In the genomic region with DNA sequence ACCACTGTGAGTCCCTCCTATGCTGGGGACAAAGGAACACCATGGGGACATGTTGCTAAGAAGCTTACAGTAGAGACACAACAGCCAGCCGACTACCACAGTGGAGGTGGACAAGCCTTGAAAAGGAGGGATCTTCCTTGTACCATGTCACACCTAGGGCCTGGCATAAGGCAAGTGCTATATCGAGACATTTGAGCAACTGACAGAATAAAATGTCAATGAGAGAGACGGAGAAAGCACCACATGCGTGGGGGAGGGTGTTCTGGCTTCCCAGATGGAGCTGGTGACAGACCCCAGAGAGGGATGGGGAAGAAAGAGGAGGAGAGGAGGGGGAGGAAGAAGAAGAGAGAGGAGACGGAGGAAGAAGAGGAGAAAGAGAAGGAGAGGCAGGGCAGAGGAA, we compare ENCODE assay signal across 21 mouse cellular contexts.
DNase-seq lines count a peak whose midpoint lies in the region; ATAC-seq and TF ChIP-seq lines count a peak whose summit lies in the region.
"Had no signal": no experiment of that assay in that cellular context is flagged by ENCODE, and none has a peak within 500 bp of the region (broad histone marks: within the 10 kb centered on the region; RNA-seq: fewer than 3 reads in every experiment).

No protein-coding gene starts in this region.

- no peaks in the 10 kb centered on the region for H3K9me3 ChIP-seq in forebrain, embryonic 13.5 days (replicated peaks)
- no peaks in the 10 kb centered on the region for H3K9me3 ChIP-seq in forebrain, embryonic 10.5 days
- H3K9me3 ChIP-seq in hindbrain, embryonic 15.5 days: no peaks in the 10 kb centered on the region
- no peaks in the 10 kb centered on the region for H3K9me3 ChIP-seq in hindbrain, postnatal 0 days (ENCODE audit: low read length)
- H3K9me3 ChIP-seq in midbrain, embryonic 13.5 days: no peaks in the 10 kb centered on the region
- H3K9me3 ChIP-seq in midbrain, embryonic 15.5 days: no peaks in the 10 kb centered on the region
- no peaks in the 10 kb centered on the region for H3K9me3 ChIP-seq in forebrain, postnatal 0 days (ENCODE audit: low read length)
- 0 out of 2 replicates have a peak, but pooled peaks cover 3% of the 10 kb centered on the region for H3K9me3 ChIP-seq in kidney, embryonic 16.5 days (ENCODE audit: low read length)
- H3K9me3 ChIP-seq: embryonic facial prominence, embryonic 13.5 days; heart, embryonic 12.5 days; limb, embryonic 15.5 days; liver, embryonic 15.5 days had no signal

- 56% methylated on average over 5 of the region's 5 CpGs for WGBS in forebrain, embryonic 13.5 days
- 79% methylated on average over 5 of the region's 5 CpGs for WGBS in forebrain, embryonic 10.5 days
- WGBS in hindbrain, embryonic 15.5 days: 67% methylated on average over 5 of the region's 5 CpGs
- 63% methylated on average over 5 of the region's 5 CpGs for WGBS in hindbrain, postnatal 0 days
- WGBS in midbrain, embryonic 13.5 days: 68% methylated on average over 5 of the region's 5 CpGs
- WGBS in midbrain, embryonic 15.5 days: 61% methylated on average over 5 of the region's 5 CpGs
- WGBS in forebrain, postnatal 0 days: 47% methylated on average over 5 of the region's 5 CpGs
- 63% methylated on average over 5 of the region's 5 CpGs for WGBS in kidney, embryonic 16.5 days

- H3K4me1 ChIP-seq in forebrain, embryonic 13.5 days: peaks cover 20% of the 10 kb centered on the region
- H3K4me1 ChIP-seq in forebrain, embryonic 10.5 days: no peaks in the 10 kb centered on the region
- peaks cover 21% of the 10 kb centered on the region for H3K4me1 ChIP-seq in hindbrain, embryonic 15.5 days (replicated peaks)
- H3K4me1 ChIP-seq in hindbrain, postnatal 0 days (ENCODE audit: insufficient read depth, low read length): peaks cover 8% of the 10 kb centered on the region; the same call in 1 of the 2 replicates
- peaks cover 18% of the 10 kb centered on the region for H3K4me1 ChIP-seq in midbrain, embryonic 13.5 days (replicated peaks)
- peaks cover 17% of the 10 kb centered on the region for H3K4me1 ChIP-seq in midbrain, embryonic 15.5 days
- peaks cover 17% of the 10 kb centered on the region for H3K4me1 ChIP-seq in forebrain, postnatal 0 days (ENCODE audit: insufficient read depth)
- 0 out of 2 replicates have a peak, but pooled peaks cover 5% of the 10 kb centered on the region for H3K4me1 ChIP-seq in kidney, embryonic 16.5 days (ENCODE audit: insufficient read depth, low read length)
- H3K4me1 ChIP-seq: embryonic facial prominence, embryonic 13.5 days; heart, embryonic 12.5 days; limb, embryonic 15.5 days; liver, embryonic 15.5 days had no signal

- H3K9ac ChIP-seq in forebrain, embryonic 13.5 days: no peak overlapping the region
- H3K9ac ChIP-seq in hindbrain, embryonic 15.5 days: no peak overlapping the region
- H3K9ac ChIP-seq in hindbrain, postnatal 0 days (replicated peaks; ENCODE audit: low read length): no peak overlapping the region
- no peak overlapping the region for H3K9ac ChIP-seq in midbrain, embryonic 13.5 days (replicated peaks)
- no peak overlapping the region for H3K9ac ChIP-seq in midbrain, embryonic 15.5 days
- H3K9ac ChIP-seq in forebrain, postnatal 0 days: no peak overlapping the region
- H3K9ac ChIP-seq in kidney, embryonic 16.5 days (replicated peaks; ENCODE audit: low read length): no peak overlapping the region
- H3K9ac ChIP-seq: embryonic facial prominence, embryonic 13.5 days; heart, embryonic 12.5 days; limb, embryonic 15.5 days; liver, embryonic 15.5 days had no signal

- H3K36me3 ChIP-seq in forebrain, embryonic 13.5 days (ENCODE audit: poor library complexity, severe bottlenecking): no peaks in the 10 kb centered on the region
- H3K36me3 ChIP-seq in forebrain, embryonic 10.5 days (replicated peaks): no peaks in the 10 kb centered on the region
- no peaks in the 10 kb centered on the region for H3K36me3 ChIP-seq in hindbrain, embryonic 15.5 days
- H3K36me3 ChIP-seq in hindbrain, postnatal 0 days (ENCODE audit: insufficient read depth, low read length): no peaks in the 10 kb centered on the region
- no peaks in the 10 kb centered on the region for H3K36me3 ChIP-seq in midbrain, embryonic 13.5 days
- no peaks in the 10 kb centered on the region for H3K36me3 ChIP-seq in midbrain, embryonic 15.5 days (replicated peaks)
- H3K36me3 ChIP-seq in forebrain, postnatal 0 days (ENCODE audit: insufficient read depth): no peaks in the 10 kb centered on the region
- no peaks in the 10 kb centered on the region for H3K36me3 ChIP-seq in kidney, embryonic 16.5 days (ENCODE audit: insufficient read depth, low read length)
- H3K36me3 ChIP-seq: embryonic facial prominence, embryonic 13.5 days; heart, embryonic 12.5 days; limb, embryonic 15.5 days; liver, embryonic 15.5 days had no signal

- no peak overlapping the region for H3K4me3 ChIP-seq in forebrain, embryonic 13.5 days
- no peak overlapping the region for H3K4me3 ChIP-seq in forebrain, embryonic 10.5 days
- H3K4me3 ChIP-seq in hindbrain, embryonic 15.5 days: no peak overlapping the region
- no peak overlapping the region for H3K4me3 ChIP-seq in hindbrain, postnatal 0 days (ENCODE audit: low read length)
- H3K4me3 ChIP-seq in midbrain, embryonic 13.5 days (replicated peaks): no peak overlapping the region
- H3K4me3 ChIP-seq in midbrain, embryonic 15.5 days: no peak overlapping the region
- H3K4me3 ChIP-seq in forebrain, postnatal 0 days (ENCODE audit: low read depth, low read length): no peak overlapping the region
- no peak overlapping the region for H3K4me3 ChIP-seq in kidney, embryonic 16.5 days (ENCODE audit: low read length)
- H3K4me3 ChIP-seq: embryonic facial prominence, embryonic 13.5 days; gastrocnemius, adult 2 months; heart, embryonic 12.5 days; limb, embryonic 15.5 days; liver, embryonic 15.5 days had no signal

- no peak for DNase-seq in forebrain, embryonic 10.5 days (ENCODE audit: extremely low spot score, low spot score)
- no peak for DNase-seq in hindbrain, postnatal 0 days (ENCODE audit: low spot score)
- peak; percentile 43 for DNase-seq in forebrain, postnatal 0 days
- DNase-seq: adrenal gland, adult 2 months; cerebellum, adult 9-10 months; gastrocnemius, adult 2 months; heart, adult 11 months; heart, postnatal 14 days; kidney, adult 11 months; right cerebral cortex, postnatal 4 days had no signal

- no peak for TF ChIP-seq CTCF in hindbrain, postnatal 0 days (IDR thresholded peaks at IDR 0.05; ENCODE audit: low read depth)
- no peak for TF ChIP-seq CTCF in forebrain, postnatal 0 days (IDR thresholded peaks at IDR 0.05; ENCODE audit: low read depth)

- peak overlapping the region; percentile 49; the same call in 1 of the 2 replicates for H3K27ac ChIP-seq in forebrain, embryonic 13.5 days
- H3K27ac ChIP-seq in forebrain, embryonic 10.5 days: no peak overlapping the region
- H3K27ac ChIP-seq in hindbrain, embryonic 15.5 days (replicated peaks): 0 out of 2 replicates have a peak overlapping the region, but pooled peaks have one; percentile 13
- no peak overlapping the region for H3K27ac ChIP-seq in hindbrain, postnatal 0 days
- H3K27ac ChIP-seq in midbrain, embryonic 13.5 days: 0 out of 2 replicates have a peak overlapping the region, but pooled peaks have one; percentile 1
- no peak overlapping the region for H3K27ac ChIP-seq in midbrain, embryonic 15.5 days
- peak overlapping the region; percentile 36; the same call in 1 of the 2 replicates for H3K27ac ChIP-seq in forebrain, postnatal 0 days (ENCODE audit: low read depth, low read length)
- H3K27ac ChIP-seq in kidney, embryonic 16.5 days (ENCODE audit: low read length): no peak overlapping the region
- H3K27ac ChIP-seq: embryonic facial prominence, embryonic 13.5 days; gastrocnemius, adult 2 months; kidney, postnatal 0 days; limb, embryonic 15.5 days; liver, embryonic 15.5 days; macrophage had no signal

- H3K27me3 ChIP-seq in forebrain, embryonic 13.5 days: no peaks in the 10 kb centered on the region
- no peaks in the 10 kb centered on the region for H3K27me3 ChIP-seq in forebrain, embryonic 10.5 days (ENCODE audit: poor library complexity, severe bottlenecking)
- H3K27me3 ChIP-seq in hindbrain, embryonic 15.5 days: no peaks in the 10 kb centered on the region
- no peaks in the 10 kb centered on the region for H3K27me3 ChIP-seq in hindbrain, postnatal 0 days (ENCODE audit: insufficient read depth, low read length)
- no peaks in the 10 kb centered on the region for H3K27me3 ChIP-seq in midbrain, embryonic 13.5 days
- no peaks in the 10 kb centered on the region for H3K27me3 ChIP-seq in midbrain, embryonic 15.5 days (replicated peaks)
- H3K27me3 ChIP-seq in forebrain, postnatal 0 days (ENCODE audit: insufficient read depth, low read length): no peaks in the 10 kb centered on the region
- no peaks in the 10 kb centered on the region for H3K27me3 ChIP-seq in kidney, embryonic 16.5 days (ENCODE audit: insufficient read depth, low read length)
- H3K27me3 ChIP-seq: embryonic facial prominence, embryonic 13.5 days; limb, embryonic 15.5 days; liver, embryonic 15.5 days had no signal

- H3K4me2 ChIP-seq in forebrain, embryonic 13.5 days: no peak overlapping the region
- no peak overlapping the region for H3K4me2 ChIP-seq in hindbrain, embryonic 15.5 days
- no peak overlapping the region for H3K4me2 ChIP-seq in hindbrain, postnatal 0 days (ENCODE audit: low read depth, low read length)
- H3K4me2 ChIP-seq in midbrain, embryonic 13.5 days (replicated peaks): no peak overlapping the region
- H3K4me2 ChIP-seq in midbrain, embryonic 15.5 days: no peak overlapping the region
- no peak overlapping the region for H3K4me2 ChIP-seq in forebrain, postnatal 0 days (ENCODE audit: low read depth)
- H3K4me2 ChIP-seq in kidney, embryonic 16.5 days (replicated peaks; ENCODE audit: low read depth, low read length): no peak overlapping the region
- H3K4me2 ChIP-seq: embryonic facial prominence, embryonic 13.5 days; heart, embryonic 12.5 days; limb, embryonic 15.5 days; liver, embryonic 15.5 days had no signal

- ATAC-seq in forebrain, embryonic 13.5 days: no peak
- ATAC-seq in hindbrain, embryonic 15.5 days (ENCODE audit: low FRiP score, low read depth): no peak
- no peak for ATAC-seq in hindbrain, postnatal 0 days
- no peak for ATAC-seq in midbrain, embryonic 13.5 days
- ATAC-seq in midbrain, embryonic 15.5 days (replicated peaks): no peak
- ATAC-seq in forebrain, postnatal 0 days: peak; percentile 32; the same call in 1 of the 2 replicates
- ATAC-seq in kidney, embryonic 16.5 days (ENCODE audit: low FRiP score, low TSS enrichment): no peak

Comparison
In these comparisons a context has a peak if more than half of its experiments do, and no peak if none do; other contexts are left out.
1. H3K27ac ChIP-seq: peak in forebrain, embryonic 13.5 days (single experiment), hindbrain, embryonic 15.5 days (single experiment), midbrain, embryonic 13.5 days (single experiment) and forebrain, postnatal 0 days (single experiment); none in forebrain, embryonic 10.5 days (single experiment), hindbrain, postnatal 0 days (single experiment), midbrain, embryonic 15.5 days (single experiment) and kidney, embryonic 16.5 days (single experiment).